8 mouse cellular contexts compared by ENCODE assay signal in genomic region chr14:32159690-32160246, GRCm38 (mm10). TPM values are rescaled to one million over a fixed set of nuclear protein-coding genes. Genes with fewer than 3 reads are reported as not detected.
DNase-seq lines count a peak whose midpoint lies in the region; ATAC-seq and TF ChIP-seq lines count a peak whose summit lies in the region.

Ncoa4 (plus strand) TSS chr14:32159865.

- TF ChIP-seq RAD21 in MEL (IDR thresholded peaks at IDR 0.05; ENCODE audit: low read depth, low read length): no peak

- H3K27ac ChIP-seq in MEL (ENCODE audit: control insufficient read depth, low read depth, low read length): peak within 1 kb of the TSS; percentile 87
- peak within 1 kb of the TSS; percentile 88 for H3K27ac ChIP-seq in cerebellum, adult 2 months (ENCODE audit: insufficient read depth, low read length)
- H3K27ac ChIP-seq in forebrain, postnatal 0 days (ENCODE audit: low read depth, low read length): peak within 1 kb of the TSS; percentile 84
- H3K27ac ChIP-seq in lung, embryonic 15.5 days: peak within 1 kb of the TSS; percentile 70

- H3K4me1 ChIP-seq in MEL (ENCODE audit: control insufficient read depth in 1 of 2, insufficient read depth in 2 of 2, low read length in 2 of 2): peaks cover 4 to 19% of the 10 kb centered on the region in 2 experiments; a peak in 3 of 4 replicates
- no peaks in the 10 kb centered on the region for H3K4me1 ChIP-seq in cerebellum, adult 2 months (ENCODE audit: control insufficient read depth, insufficient read depth, low read length)
- H3K4me1 ChIP-seq in forebrain, postnatal 0 days (ENCODE audit: insufficient read depth): peaks cover 9% of the 10 kb centered on the region
- H3K4me1 ChIP-seq in lung, embryonic 15.5 days: peaks cover 35% of the 10 kb centered on the region

- H3K4me3 ChIP-seq in MEL (ENCODE audit: control insufficient read depth in 1 of 2, insufficient read depth in 1 of 2, low read depth in 2 of 2, low read length in 2 of 2): peak within 1 kb of the TSS; percentile 69 to 93
- peak within 1 kb of the TSS; percentile 93 for H3K4me3 ChIP-seq in cerebellum, adult 2 months (replicated peaks; ENCODE audit: insufficient read depth, low read depth, low read length)
- H3K4me3 ChIP-seq in forebrain, postnatal 0 days (ENCODE audit: low read depth, low read length): peak within 1 kb of the TSS; percentile 97
- H3K4me3 ChIP-seq in lung, embryonic 15.5 days: peak within 1 kb of the TSS; percentile 74

- H3K4me2 ChIP-seq in forebrain, postnatal 0 days (ENCODE audit: low read depth): peak within 1 kb of the TSS; percentile 89
- peak within 1 kb of the TSS; percentile 69 for H3K4me2 ChIP-seq in lung, embryonic 15.5 days

- peak; percentile 100 for ATAC-seq in forebrain, postnatal 0 days
- peak; percentile 97 for ATAC-seq in lung, embryonic 15.5 days (ENCODE audit: borderline replicate concordance, extremely low read depth, low FRiP score, low TSS enrichment)

- H3K36me3 ChIP-seq in MEL (ENCODE audit: control insufficient read depth in 1 of 2, insufficient read depth in 2 of 2, low read length in 2 of 2): peaks cover 0 to 36% of the 10 kb centered on the region in 2 experiments; a peak in 2 of 4 replicates
- H3K36me3 ChIP-seq in forebrain, postnatal 0 days (ENCODE audit: insufficient read depth): no peaks in the 10 kb centered on the region
- H3K36me3 ChIP-seq in lung, embryonic 15.5 days: no peaks in the 10 kb centered on the region

- H3K27me3 ChIP-seq in MEL (ENCODE audit: control insufficient read depth in 1 of 2, insufficient read depth in 2 of 2, low read length in 2 of 2): no peaks in the 10 kb centered on the region
- H3K27me3 ChIP-seq in cerebellum, adult 2 months (ENCODE audit: control insufficient read depth, insufficient read depth, low read length): no peaks in the 10 kb centered on the region
- no peaks in the 10 kb centered on the region for H3K27me3 ChIP-seq in forebrain, postnatal 0 days (ENCODE audit: insufficient read depth, low read length)
- H3K27me3 ChIP-seq in lung, embryonic 15.5 days: no peaks in the 10 kb centered on the region

- WGBS in cerebellum, adult 2 months: 1% methylated on average over 40 of the region's 40 CpGs
- 1% methylated on average over 40 of the region's 40 CpGs for WGBS in forebrain, postnatal 0 days
- WGBS in lung, embryonic 15.5 days: under 1% methylated on average over 39 of the region's 40 CpGs

- DNase-seq in MEL (ENCODE audit: low read depth, low spot score): peak; percentile 99
- peak; percentile 98 to 99 for DNase-seq in cerebellum, adult 2 months
- peak; percentile 99 for DNase-seq in forebrain, postnatal 0 days
- peak; percentile 99 for DNase-seq in heart, postnatal 4 days
- DNase-seq in layer of hippocampus, adult 8-10 months (ENCODE audit: low spot score in 2 of 2): peak; percentile 98 to 99
- DNase-seq in ovary, adult 18-20 months (ENCODE audit: low spot score): peak; percentile 95
- peak; percentile 99 for DNase-seq in thymus, postnatal 0 days (ENCODE audit: low spot score)

- TF ChIP-seq POLR2A in MEL (IDR thresholded peaks at IDR 0.05; ENCODE audit: control insufficient read depth in 1 of 2, insufficient read depth in 1 of 2, low read depth in 1 of 2, low read length in 2 of 2, poor library complexity in 1 of 2): peak; percentile 59 to 81; a peak in 3 of 4 replicates
- peak; percentile 65 for TF ChIP-seq POLR2A in cerebellum, adult 2 months (IDR thresholded peaks at IDR 0.05; ENCODE audit: borderline replicate concordance, insufficient read depth, low read length)

- H3K9me3 ChIP-seq in MEL (replicated peaks; ENCODE audit: insufficient read depth, low read length): no peaks in the 10 kb centered on the region
- no peaks in the 10 kb centered on the region for H3K9me3 ChIP-seq in forebrain, postnatal 0 days (ENCODE audit: low read length)
- no peaks in the 10 kb centered on the region for H3K9me3 ChIP-seq in lung, embryonic 15.5 days

- H3K79me2 ChIP-seq in MEL (ENCODE audit: control insufficient read depth, insufficient read depth, low read length, poor library complexity): peaks cover 45% of the 10 kb centered on the region

- TF ChIP-seq EP300 in MEL (IDR thresholded peaks at IDR 0.05; ENCODE audit: low read depth in 1 of 2, low read length in 2 of 2): no peak

- peak within 1 kb of the TSS; percentile 84 for H3K9ac ChIP-seq in MEL (ENCODE audit: control insufficient read depth, low read depth, low read length, poor library complexity, severe bottlenecking)
- peak within 1 kb of the TSS; percentile 98 for H3K9ac ChIP-seq in forebrain, postnatal 0 days
- peak within 1 kb of the TSS; percentile 93 for H3K9ac ChIP-seq in lung, embryonic 15.5 days

- TF ChIP-seq CTCF in MEL (IDR thresholded peaks at IDR 0.05 in 2 of 3, conservative IDR thresholded peaks at IDR 0.05 in 1 of 3; ENCODE audit: control insufficient read depth in 1 of 3, insufficient read depth in 1 of 3, low read depth in 2 of 3, low read length in 3 of 3, poor library complexity in 1 of 3, severe bottlenecking in 1 of 3): no peak
- no peak for TF ChIP-seq CTCF in cerebellum, adult 2 months (IDR thresholded peaks at IDR 0.05; ENCODE audit: borderline replicate concordance, insufficient read depth, low read depth, low read length)
- TF ChIP-seq CTCF in forebrain, postnatal 0 days (IDR thresholded peaks at IDR 0.05; ENCODE audit: low read depth): peak; percentile 35; the same call in 1 of the 2 replicates

TF ChIP-seq in MEL, 35 proteins besides CTCF, POLR2A, EP300 and RAD21:
- TF ChIP-seq TCF12 (IDR thresholded peaks at IDR 0.05; ENCODE audit: low read depth, low read length): peak; percentile 62
- peak; percentile 80 for TF ChIP-seq NELFE (IDR thresholded peaks at IDR 0.05; ENCODE audit: low read depth, low read length)
- peak; percentile 78 for TF ChIP-seq ZNF384 (IDR thresholded peaks at IDR 0.05; ENCODE audit: low read depth, low read length)
- TF ChIP-seq ZMIZ1 (IDR thresholded peaks at IDR 0.05; ENCODE audit: low read depth, low read length): peak; percentile 79; the same call in 1 of the 2 replicates
- no peak for TF ChIP-seq RCOR1 (IDR thresholded peaks at IDR 0.05; ENCODE audit: low read depth, low read length)
- TF ChIP-seq TBP (IDR thresholded peaks at IDR 0.05; ENCODE audit: low read depth, low read length): peak; percentile 94
- peak; percentile 34; the same call in 1 of the 2 replicates for TF ChIP-seq MYC (IDR thresholded peaks at IDR 0.05; ENCODE audit: low read depth, low read length)
- TF ChIP-seq MXI1 (IDR thresholded peaks at IDR 0.05; ENCODE audit: low read depth, low read length): peak; percentile 87
- TF ChIP-seq SIN3A (IDR thresholded peaks at IDR 0.05; ENCODE audit: low read length): peak; percentile 69
- TF ChIP-seq HCFC1 (IDR thresholded peaks at IDR 0.05; ENCODE audit: low read depth, low read length): peak; percentile 84
- TF ChIP-seq POLR2AphosphoS2 (IDR thresholded peaks at IDR 0.05; ENCODE audit: low read length): peak; percentile 84
- no peak for TF ChIP-seq USF1 (IDR thresholded peaks at IDR 0.05; ENCODE audit: low read depth, low read length)
- peak; percentile 82 for TF ChIP-seq NRF1 (IDR thresholded peaks at IDR 0.05; ENCODE audit: insufficient read depth, low read depth, low read length, poor library complexity, severe bottlenecking)
- no peak for TF ChIP-seq ZKSCAN1 (IDR thresholded peaks at IDR 0.05; ENCODE audit: low read depth, low read length)
- TF ChIP-seq USF2 (IDR thresholded peaks at IDR 0.05; ENCODE audit: borderline replicate concordance in 1 of 2, insufficient read depth in 1 of 2, low read depth in 1 of 2, low read length in 2 of 2): no peak
- TF ChIP-seq MAFK (IDR thresholded peaks at IDR 0.05; ENCODE audit: borderline replicate concordance, low read depth, low read length): no peak
- peak; percentile 98 for TF ChIP-seq CHD2 (IDR thresholded peaks at IDR 0.05; ENCODE audit: low read length)
- no peak for TF ChIP-seq SMC3 (IDR thresholded peaks at IDR 0.05; ENCODE audit: low read depth, low read length)

RNA-seq across cellular contexts. Expression of gene Ncoa4, which starts in this region (rescaled TPM):
- total RNA-seq in MEL (2012; rRNA removed): 64.6 and 67.3 TPM in 2 replicates
- 10 to 100 TPM; 54.5 to 57.9 TPM for polyA plus RNA-seq in MEL (2012; ENCODE audit: insufficient read depth in 1 of 2, insufficient read length in 2 of 2, low read depth in 1 of 2, low replicate concordance in 2 of 2, missing spikeins in 1 of 2)
- 69.7 and 78.5 TPM in 2 replicates for polyA plus RNA-seq in cerebellum, adult 2 months (2012; rRNA removed)
- 143 and 153 TPM in 2 replicates for total RNA-seq in forebrain, postnatal 0 days (2014; rRNA removed)
- 77.9 and 83.8 TPM in 2 replicates for polyA plus RNA-seq in forebrain, postnatal 0 days (2015; fragmentation: Nextera tagmentation; extraction: Ambion mirVana)
- total RNA-seq in heart, postnatal 4 days (2021): 100 to 1,000 TPM in 1 of 2 experiments, 10 to 100 TPM in 1; 99.0 to 115 TPM
- 100 to 1,000 TPM; 101 to 113 (median 110) TPM for total RNA-seq in layer of hippocampus, adult 8-10 months (2022)
- polyA plus RNA-seq in lung, embryonic 15.5 days (2015; fragmentation: Nextera tagmentation; extraction: Ambion mirVana): 97.6 and 100 TPM in 2 replicates
- 103 and 109 TPM in 2 replicates for polyA plus RNA-seq in thymus, postnatal 0 days (2015; fragmentation: Nextera tagmentation; extraction: Ambion mirVana)

Comparison
In these comparisons a context has a peak if more than half of its experiments do, and no peak if none do; other contexts are left out.
1. Peak in every context shown above with its lines: DNase-seq, ATAC-seq, H3K4me3 ChIP-seq and H3K27ac ChIP-seq.